Mouse (Mus musculus): ENCODE results near the gene Cfap77. TPM values are rescaled to one million over a fixed set of nuclear protein-coding genes. Genes with fewer than 3 reads are reported as not detected.

Gene Cfap77
- polyA plus RNA-seq, 1 experiment: 0.38 TPM

DNA sequence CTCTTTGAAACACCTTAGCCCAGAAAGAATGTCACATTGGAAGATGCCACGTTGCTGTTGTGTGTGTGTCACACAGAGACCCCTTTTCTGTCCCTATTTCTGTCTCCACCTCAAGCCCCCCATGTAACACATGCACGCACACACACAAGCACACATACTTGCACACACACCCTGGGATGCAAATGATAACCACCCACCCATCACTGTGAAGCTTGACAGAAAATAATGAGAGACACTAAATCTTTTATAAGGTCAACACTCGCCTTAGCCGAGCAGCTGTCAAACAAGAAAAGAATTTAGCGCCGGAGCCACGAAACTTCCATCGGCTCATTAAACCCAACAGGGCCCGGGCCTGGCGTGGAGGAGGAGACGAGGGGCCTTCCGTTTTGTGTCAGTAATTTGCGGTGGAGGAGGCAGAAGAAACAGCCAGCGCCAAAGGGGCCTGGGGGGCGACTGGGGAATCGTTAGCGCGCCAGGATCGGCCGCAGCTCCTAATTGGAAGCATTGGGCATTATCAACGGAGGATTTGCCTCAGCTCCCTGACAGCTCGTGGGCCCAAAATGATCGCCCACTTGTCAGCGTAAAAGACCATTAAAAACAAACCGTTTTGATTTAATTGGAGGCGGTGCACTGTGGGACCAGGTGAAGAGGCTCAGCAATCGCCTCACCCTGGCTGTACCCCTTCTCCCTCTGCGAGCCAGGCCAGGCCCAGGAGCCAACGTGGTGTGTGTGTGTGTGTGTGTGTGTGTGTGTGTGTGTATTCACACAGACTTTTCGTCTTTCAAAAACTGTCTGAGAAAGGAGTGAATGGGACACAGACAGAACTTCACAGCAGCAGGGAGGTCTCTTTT is 111.0 kb downstream of the Cfap77 start:
- H3K27me3 ChIP-seq (ENCODE audit: control insufficient read depth, insufficient read depth, low read length): no peaks in the 10 kb centered on the region
- no peak for TF ChIP-seq CTCF (IDR thresholded peaks at IDR 0.05; ENCODE audit: borderline replicate concordance, control insufficient read depth, extremely low read depth, insufficient read depth, low read length, poor library complexity)
- TF ChIP-seq POLR2A (IDR thresholded peaks at IDR 0.05; ENCODE audit: control insufficient read depth, extremely low read depth, insufficient read depth, low read length, poor library complexity): no peak
- 81% methylated on average over 30 of the region's 30 CpGs for WGBS
- no peak for DNase-seq
- no peak overlapping the region for H3K4me3 ChIP-seq (ENCODE audit: control insufficient read depth, insufficient read depth, low read length)
- H3K4me1 ChIP-seq (replicated peaks; ENCODE audit: control insufficient read depth, insufficient read depth, low read length): no peaks in the 10 kb centered on the region
- H3K27ac ChIP-seq (ENCODE audit: control insufficient read depth, insufficient read depth, low read length): no peak overlapping the region
- no peaks in the 10 kb centered on the region for H3K36me3 ChIP-seq (ENCODE audit: control insufficient read depth, insufficient read depth, low read length)

DNA sequence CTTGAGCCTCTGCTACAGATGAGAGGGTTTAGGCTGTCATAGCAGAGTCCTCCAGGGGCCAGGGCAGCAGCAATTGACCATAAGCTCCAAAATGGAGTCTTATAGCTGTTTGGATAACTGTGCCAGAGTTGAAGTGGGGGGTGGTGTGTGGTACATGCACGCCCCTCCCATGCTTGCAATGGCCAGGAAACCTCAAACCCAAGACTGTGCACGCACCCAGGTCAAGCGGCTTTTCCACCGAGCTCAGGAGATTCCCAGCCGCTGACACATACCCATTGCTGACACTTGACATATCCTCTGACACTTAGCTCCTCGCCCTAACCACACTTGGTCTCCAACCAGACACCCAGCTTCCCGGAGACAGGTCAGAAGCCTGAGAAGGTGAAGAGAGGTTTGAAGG is 115.9 kb downstream of the Cfap77 start:
- DNase-seq: no peak
- no peaks in the 10 kb centered on the region for H3K4me1 ChIP-seq (replicated peaks; ENCODE audit: control insufficient read depth, insufficient read depth, low read length)
- 46% methylated on average over 7 of the region's 7 CpGs for WGBS
- no peak overlapping the region for H3K4me3 ChIP-seq (ENCODE audit: control insufficient read depth, insufficient read depth, low read length)
- H3K36me3 ChIP-seq (ENCODE audit: control insufficient read depth, insufficient read depth, low read length): no peaks in the 10 kb centered on the region
- H3K27me3 ChIP-seq (ENCODE audit: control insufficient read depth, insufficient read depth, low read length): no peaks in the 10 kb centered on the region
- no peak overlapping the region for H3K27ac ChIP-seq (ENCODE audit: control insufficient read depth, insufficient read depth, low read length)
- no peak for TF ChIP-seq POLR2A (IDR thresholded peaks at IDR 0.05; ENCODE audit: control insufficient read depth, extremely low read depth, insufficient read depth, low read length, poor library complexity)
- no peak for TF ChIP-seq CTCF (IDR thresholded peaks at IDR 0.05; ENCODE audit: borderline replicate concordance, control insufficient read depth, extremely low read depth, insufficient read depth, low read length, poor library complexity)

DNA sequence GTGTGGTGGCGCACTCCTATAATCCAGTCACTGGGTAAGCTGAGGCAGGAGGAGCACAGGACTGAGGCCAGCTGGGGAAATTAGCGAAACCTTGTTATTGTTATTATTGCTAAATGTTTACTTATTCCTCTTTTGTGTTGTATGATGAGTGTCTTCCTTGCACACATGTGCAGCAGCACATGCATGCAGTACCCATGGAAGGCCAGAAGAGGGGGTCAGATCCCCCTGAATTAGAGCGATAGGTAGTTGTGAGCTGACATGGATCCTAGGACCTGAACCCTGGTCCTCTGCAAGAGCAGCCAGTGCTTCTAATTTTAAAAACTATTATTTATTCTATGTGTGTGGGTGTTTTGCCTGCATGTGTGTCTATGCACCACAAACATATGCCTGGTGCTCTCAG is 124.3 kb downstream of the Cfap77 start:
- Histone ChIP-seq H3K27me3 (ENCODE audit: control insufficient read depth, insufficient read depth, low read length) (no peaks in the 10 kb centered on the region), H3K4me3 (ENCODE audit: control insufficient read depth, insufficient read depth, low read length) (no peak overlapping the region), H3K36me3 (ENCODE audit: control insufficient read depth, insufficient read depth, low read length) (no peaks in the 10 kb centered on the region), H3K4me1 (replicated peaks; ENCODE audit: control insufficient read depth, insufficient read depth, low read length) (no peaks in the 10 kb centered on the region), H3K27ac (ENCODE audit: control insufficient read depth, insufficient read depth, low read length) (no peak overlapping the region)
- DNase-seq: no peak
- WGBS: 90% methylated on average over 3 of the region's 3 CpGs
- TF ChIP-seq CTCF (IDR thresholded peaks at IDR 0.05; ENCODE audit: borderline replicate concordance, control insufficient read depth, extremely low read depth, insufficient read depth, low read length, poor library complexity) (no peak), POLR2A (IDR thresholded peaks at IDR 0.05; ENCODE audit: control insufficient read depth, extremely low read depth, insufficient read depth, low read length, poor library complexity) (no peak)

DNA sequence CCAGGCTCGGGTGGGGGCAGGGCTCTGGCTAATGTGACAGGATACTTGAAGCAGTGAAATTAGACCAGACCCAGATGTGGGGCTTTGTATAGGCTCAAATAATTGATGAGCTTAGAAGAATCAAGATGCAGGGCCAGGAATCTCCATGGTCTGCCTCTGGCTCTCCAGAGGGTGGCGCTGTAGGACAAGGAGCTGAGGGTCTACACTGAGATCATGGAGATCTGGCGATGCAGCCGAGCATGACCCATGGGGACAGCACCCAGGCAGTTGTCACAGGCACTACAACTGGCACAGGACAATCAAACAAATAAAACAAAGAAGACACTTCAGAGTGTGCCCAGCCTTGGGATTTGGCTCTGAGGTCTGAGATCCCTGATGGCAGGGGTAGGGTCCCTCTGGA is 131.0 kb downstream of the Cfap77 start:
- Histone ChIP-seq H3K4me1 (replicated peaks; ENCODE audit: control insufficient read depth, insufficient read depth, low read length) (no peaks in the 10 kb centered on the region), H3K27me3 (ENCODE audit: control insufficient read depth, insufficient read depth, low read length) (peaks cover 6% of the 10 kb centered on the region; the same call in 1 of the 2 replicates), H3K27ac (ENCODE audit: control insufficient read depth, insufficient read depth, low read length) (no peak overlapping the region), H3K36me3 (ENCODE audit: control insufficient read depth, insufficient read depth, low read length) (no peaks in the 10 kb centered on the region), H3K4me3 (ENCODE audit: control insufficient read depth, insufficient read depth, low read length) (no peak overlapping the region)
- TF ChIP-seq POLR2A (IDR thresholded peaks at IDR 0.05; ENCODE audit: control insufficient read depth, extremely low read depth, insufficient read depth, low read length, poor library complexity): no peak
- no peak for TF ChIP-seq CTCF (IDR thresholded peaks at IDR 0.05; ENCODE audit: borderline replicate concordance, control insufficient read depth, extremely low read depth, insufficient read depth, low read length, poor library complexity)
- 7% methylated on average over 4 of the region's 4 CpGs for WGBS
- peak; percentile 25 for DNase-seq

DNA sequence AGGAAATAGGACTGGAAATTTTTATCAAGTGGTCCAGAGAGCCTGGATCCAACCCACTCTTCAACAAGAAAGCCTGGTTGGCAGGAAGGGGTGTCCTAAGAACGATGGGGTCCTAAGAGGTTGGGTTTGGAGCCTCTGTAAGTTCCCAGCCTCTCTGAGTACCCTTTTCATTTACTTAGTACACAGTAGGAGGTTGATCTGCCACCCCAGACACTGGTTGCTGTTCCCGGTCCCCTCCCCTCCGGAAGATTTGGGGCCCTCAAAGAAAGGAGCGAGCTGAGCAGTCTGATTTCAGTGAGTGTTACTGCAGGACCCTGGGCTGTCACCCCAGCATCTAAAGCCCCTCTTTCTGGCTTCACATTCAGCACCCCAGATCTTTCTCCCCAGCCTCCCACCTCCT is 135.9 kb downstream of the Cfap77 start:
- no peaks in the 10 kb centered on the region for H3K36me3 ChIP-seq (ENCODE audit: control insufficient read depth, insufficient read depth, low read length)
- H3K4me1 ChIP-seq (replicated peaks; ENCODE audit: control insufficient read depth, insufficient read depth, low read length): peaks cover 5% of the 10 kb centered on the region; the same call in 1 of the 2 replicates
- no peak overlapping the region for H3K27ac ChIP-seq (ENCODE audit: control insufficient read depth, insufficient read depth, low read length)
- no peak for DNase-seq
- no peak overlapping the region for H3K4me3 ChIP-seq (ENCODE audit: control insufficient read depth, insufficient read depth, low read length)
- peaks cover 25% of the 10 kb centered on the region for H3K27me3 ChIP-seq (ENCODE audit: control insufficient read depth, insufficient read depth, low read length)
- 10% methylated on average over 4 of the region's 4 CpGs for WGBS
- TF ChIP-seq CTCF (IDR thresholded peaks at IDR 0.05; ENCODE audit: borderline replicate concordance, control insufficient read depth, extremely low read depth, insufficient read depth, low read length, poor library complexity): no peak
- no peak for TF ChIP-seq POLR2A (IDR thresholded peaks at IDR 0.05; ENCODE audit: control insufficient read depth, extremely low read depth, insufficient read depth, low read length, poor library complexity)

DNA sequence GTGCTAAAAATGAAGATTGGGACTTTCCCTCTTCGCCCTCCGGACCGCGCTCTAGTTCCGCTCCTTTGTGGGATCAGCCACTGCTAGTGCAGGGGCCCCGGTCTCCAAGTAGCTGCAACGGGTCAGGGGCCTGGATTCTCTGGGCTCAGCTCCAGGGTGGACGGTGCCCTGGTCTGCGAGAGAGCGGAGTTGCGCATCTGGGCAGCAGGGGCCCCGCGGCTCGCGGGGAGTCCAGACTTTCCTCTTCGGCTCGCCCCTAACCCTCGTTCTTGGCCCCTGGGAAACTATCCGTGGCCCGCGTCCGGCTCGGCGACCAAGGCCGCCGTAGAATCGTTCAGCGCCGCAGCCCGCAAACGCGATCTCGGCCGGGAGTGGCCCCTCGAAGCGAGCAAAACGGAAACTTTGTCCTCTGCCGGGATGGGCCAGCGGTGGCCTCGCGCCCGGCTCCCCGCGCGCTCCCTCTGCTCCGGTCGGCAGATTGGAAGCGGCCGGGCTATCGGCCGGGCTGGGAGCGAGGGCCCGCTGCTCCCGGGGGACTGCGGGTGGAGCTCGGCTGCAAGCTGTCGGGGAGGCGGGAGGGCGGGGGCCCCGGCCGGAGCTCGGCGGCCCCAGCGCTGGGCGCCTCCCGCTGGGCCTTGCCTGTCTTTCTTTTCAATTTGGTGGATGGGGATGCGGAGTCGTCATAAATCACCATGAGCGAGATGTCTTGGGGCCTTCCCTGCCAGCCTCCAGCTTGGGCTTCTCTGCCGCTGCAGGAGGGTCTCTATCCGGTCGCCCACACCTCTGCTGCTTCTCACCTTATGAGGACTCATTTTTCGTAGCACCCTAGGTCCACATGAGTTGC is 137.1 kb downstream of the Cfap77 start:
- Histone ChIP-seq H3K27ac (ENCODE audit: control insufficient read depth, insufficient read depth, low read length) (no peak overlapping the region), H3K27me3 (ENCODE audit: control insufficient read depth, insufficient read depth, low read length) (peaks cover 27% of the 10 kb centered on the region), H3K36me3 (ENCODE audit: control insufficient read depth, insufficient read depth, low read length) (no peaks in the 10 kb centered on the region), H3K4me1 (replicated peaks; ENCODE audit: control insufficient read depth, insufficient read depth, low read length) (peaks cover 5% of the 10 kb centered on the region; the same call in 1 of the 2 replicates), H3K4me3 (ENCODE audit: control insufficient read depth, insufficient read depth, low read length) (no peak overlapping the region)
- TF ChIP-seq POLR2A (IDR thresholded peaks at IDR 0.05; ENCODE audit: control insufficient read depth, extremely low read depth, insufficient read depth, low read length, poor library complexity): no peak
- TF ChIP-seq CTCF (IDR thresholded peaks at IDR 0.05; ENCODE audit: borderline replicate concordance, control insufficient read depth, extremely low read depth, insufficient read depth, low read length, poor library complexity): no peak
- no peak for DNase-seq
- 5% methylated on average over 73 of the region's 73 CpGs for WGBS
